Mouse (Mus musculus) intestine, embryonic 15.5 days (tissue): ENCODE results near the gene Dnajc4. TPM values are rescaled to one million over a fixed set of nuclear protein-coding genes. Genes with fewer than 3 reads are reported as not detected.

ENCODE experiments used
- ATAC-seq: fragments of 200-750 bp; cut with Nextera tagmentation; 2 replicates; pipeline ENCODE4 v1.8.0; 2017; ENCODE audit warnings: moderate TSS enrichment, moderate library complexity
- H3K27ac ChIP-seq: fragments of 300-500 bp; sonication (generic); 2 replicates; pipeline ENCODE4 v1.5.1; 2015; ENCODE audit warnings: mild to moderate bottlenecking, inconsistent platforms
- H3K27me3 ChIP-seq: fragments of 300-500 bp; sonication (generic); replicated peaks from 2 replicates; pipeline ENCODE4 v1.6.1; 2015; ENCODE audit warnings: inconsistent platforms
- H3K36me3 ChIP-seq: fragments of 300-500 bp; sonication (generic); 2 replicates; pipeline ENCODE4 v1.6.1; 2015; ENCODE audit warnings: inconsistent platforms
- H3K4me1 ChIP-seq: fragments of 300-500 bp; sonication (generic); replicated peaks from 2 replicates; pipeline ENCODE4 v1.6.1; 2015; ENCODE audit warnings: inconsistent platforms
- H3K4me2 ChIP-seq: fragments of 300-500 bp; sonication (generic); replicated peaks from 2 replicates; pipeline ENCODE4 v1.6.1; 2015; ENCODE audit warnings: mild to moderate bottlenecking, inconsistent platforms
- H3K4me3 ChIP-seq: fragments of 300-500 bp; sonication (generic); replicated peaks from 2 replicates; pipeline ENCODE4 v1.5.1; 2015; ENCODE audit warnings: inconsistent platforms
- H3K9ac ChIP-seq: fragments of 300-500 bp; sonication (generic); 2 replicates; pipeline ENCODE4 v1.6.1; 2015; ENCODE audit warnings: inconsistent platforms
- H3K9me3 ChIP-seq: fragments of 300-500 bp; sonication (generic); 2 replicates; pipeline ENCODE4 v1.6.1; 2016; ENCODE audit warnings: inconsistent platforms
- WGBS: fragments of 180-500 bp; shearing (Covaris S2); methylation state at CpG from one replicate; pipeline ENCODE4 v1.1.7; 2015; 5-methylcytosine and 5-hydroxymethylcytosine counted together
- polyA plus RNA-seq: library from polyadenylated mRNA; unstranded; fragments of >200 nt; fragmentation: Nextera tagmentation; extraction: Ambion mirVana; gene quantifications from 2 replicates; pipeline ENCODE4 v1.2.1, GENCODE M21; 2015

The Dnajc4 gene
- polyA plus RNA-seq, 1 experiment from 2014 or later: 22.7 TPM

DNA sequence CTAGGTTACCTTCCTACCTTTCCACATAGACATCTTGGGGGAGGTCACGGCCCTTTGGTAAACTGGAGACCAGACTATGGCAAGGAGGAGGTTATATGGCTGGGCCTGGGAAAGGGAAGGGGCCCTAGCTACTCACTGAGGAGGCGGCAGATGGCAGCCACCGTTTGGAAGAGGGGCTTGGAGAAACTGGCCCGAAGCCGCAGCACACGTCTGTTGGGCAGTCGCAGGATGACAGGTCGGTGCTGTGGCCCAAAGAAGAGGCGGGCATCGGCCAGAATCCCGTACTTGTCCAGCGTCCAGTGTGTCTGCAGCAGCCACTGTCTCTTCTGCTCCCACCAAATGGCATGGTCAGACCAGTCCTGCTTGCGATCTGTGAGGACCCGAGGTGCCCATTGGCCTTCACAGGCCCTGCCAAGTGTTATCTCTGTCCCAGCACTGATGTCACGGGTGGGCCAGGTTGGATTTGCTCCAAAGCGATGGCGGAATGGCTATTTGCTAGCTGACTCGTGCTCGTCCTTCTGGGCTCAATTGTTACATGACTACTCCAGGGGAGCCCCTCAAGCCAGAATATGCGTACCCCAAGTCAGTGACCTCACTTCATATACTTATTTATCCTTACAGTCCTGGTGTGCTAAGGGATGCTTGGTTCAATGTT is 22.2 kb upstream of the Dnajc4 start:
- WGBS: 92% methylated on average over 20 of the region's 20 CpGs
- no peak for ATAC-seq
- Histone ChIP-seq H3K36me3 (no peaks in the 10 kb centered on the region), H3K4me1 (no peaks in the 10 kb centered on the region), H3K27me3 (no peaks in the 10 kb centered on the region), H3K9ac (no peak overlapping the region), H3K27ac (no peak overlapping the region), H3K4me3 (no peak overlapping the region), H3K9me3 (no peaks in the 10 kb centered on the region), H3K4me2 (no peak overlapping the region)

- Histone ChIP-seq H3K27me3 (no peaks in the 10 kb centered on the region), H3K9me3 (no peaks in the 10 kb centered on the region), H3K9ac (no peak overlapping the region), H3K4me2 (no peak overlapping the region), H3K27ac (no peak overlapping the region), H3K36me3 (no peaks in the 10 kb centered on the region), H3K4me1 (no peaks in the 10 kb centered on the region), H3K4me3 (no peak overlapping the region)
- WGBS: 92% methylated on average over 9 of the region's 9 CpGs
- no peak for ATAC-seq
These were observed 21.6 kb upstream of the Dnajc4 start for GRCm38 (mm10) chr19:7013984-7014383.

GRCm38 (mm10) chr19:7012426-7012825 is 20.1 kb upstream of the Dnajc4 start:
- no peaks in the 10 kb centered on the region for H3K9me3 ChIP-seq
- H3K27ac ChIP-seq: no peak overlapping the region
- 70% methylated on average over 4 of the region's 4 CpGs for WGBS
- no peak overlapping the region; the same call in 1 of the 2 replicates for H3K9ac ChIP-seq
- no peak overlapping the region for H3K4me3 ChIP-seq
- H3K4me1 ChIP-seq: no peaks in the 10 kb centered on the region
- H3K4me2 ChIP-seq: no peak overlapping the region
- ATAC-seq: peak; percentile 36; the same call in 1 of the 2 replicates
- no peaks in the 10 kb centered on the region for H3K27me3 ChIP-seq
- H3K36me3 ChIP-seq: no peaks in the 10 kb centered on the region

DNA sequence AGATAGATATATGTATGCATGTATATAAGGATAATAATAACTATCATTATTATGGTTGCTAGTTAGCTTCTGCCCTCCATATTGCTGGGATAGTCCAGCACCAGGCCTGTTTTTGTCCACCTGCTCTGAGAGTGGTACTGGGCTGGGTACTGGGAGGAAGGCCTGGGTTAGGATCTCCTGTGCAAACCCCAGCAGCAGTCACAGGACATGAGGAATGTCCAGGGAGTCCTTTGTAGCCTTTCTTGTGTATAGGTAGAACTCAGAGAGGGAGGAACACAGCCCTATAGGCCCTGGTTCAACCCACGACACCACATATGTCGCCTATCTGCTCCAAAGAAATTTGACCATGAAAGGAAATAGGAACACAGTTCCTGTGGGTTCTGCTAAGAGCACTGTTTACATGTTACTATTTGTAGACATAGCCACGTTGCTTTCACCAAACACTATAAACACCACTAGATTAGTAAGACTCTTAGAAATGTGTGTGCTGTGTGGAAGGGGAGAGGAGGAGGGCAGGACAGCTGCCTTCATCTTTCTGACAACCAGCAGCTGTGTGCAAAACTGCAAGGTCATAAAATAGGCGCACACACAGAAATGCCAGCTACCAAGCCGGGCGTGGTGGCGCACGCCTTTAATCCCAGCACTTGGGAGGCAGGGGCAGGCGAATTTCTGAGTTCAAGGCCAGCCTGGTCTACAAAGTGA is 14.7 kb upstream of the Dnajc4 start:
- Histone ChIP-seq H3K27me3 (no peaks in the 10 kb centered on the region), H3K27ac (peak overlapping the region; percentile 73), H3K9ac (no peak overlapping the region), H3K4me2 (no peak overlapping the region), H3K36me3 (no peaks in the 10 kb centered on the region), H3K9me3 (no peaks in the 10 kb centered on the region), H3K4me3 (no peak overlapping the region), H3K4me1 (no peaks in the 10 kb centered on the region)
- 62% methylated on average over 9 of the region's 9 CpGs for WGBS
- peak; percentile 36; the same call in 1 of the 2 replicates for ATAC-seq

DNA sequence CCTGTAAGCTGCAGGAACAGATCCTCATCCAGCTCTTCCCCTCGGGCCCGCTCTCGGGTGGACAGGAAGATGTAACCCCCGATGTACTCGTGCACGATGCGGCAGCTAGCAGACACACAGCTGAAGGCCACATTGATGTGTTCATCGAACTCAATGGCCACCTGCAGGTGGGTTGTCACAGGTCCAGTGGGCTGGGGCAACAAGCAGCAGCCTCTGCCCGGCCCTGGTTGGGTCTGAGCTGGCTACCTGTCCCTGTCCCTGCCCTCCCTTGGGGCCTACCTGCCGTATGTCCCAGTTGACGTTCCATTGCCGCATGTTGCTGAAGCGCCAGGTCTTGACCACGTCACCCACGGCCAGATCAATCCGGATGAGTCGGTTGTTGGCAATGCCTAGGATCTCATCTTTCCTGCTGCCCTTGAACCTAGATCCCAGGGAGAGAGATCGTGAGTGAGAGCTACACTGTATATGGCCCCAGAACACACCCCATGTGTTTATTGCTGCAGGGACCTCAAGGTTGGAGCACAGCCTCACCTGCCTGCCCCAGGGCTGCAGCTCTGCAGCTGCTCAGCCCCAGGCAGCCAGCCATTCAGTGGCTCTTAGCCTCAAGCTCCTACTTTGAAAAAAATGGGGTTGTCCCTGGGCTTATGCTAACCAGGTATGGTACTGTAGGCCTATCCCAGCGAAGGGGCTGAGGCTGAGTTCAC is 7.1 kb upstream of the Dnajc4 start:
- Histone ChIP-seq H3K9me3 (no peaks in the 10 kb centered on the region), H3K27ac (no peak overlapping the region), H3K4me2 (no peak overlapping the region), H3K36me3 (0 out of 2 replicates have a peak, but pooled peaks cover 3% of the 10 kb centered on the region), H3K4me1 (peaks cover 25% of the 10 kb centered on the region), H3K4me3 (no peak overlapping the region), H3K27me3 (no peaks in the 10 kb centered on the region), H3K9ac (no peak overlapping the region)
- peak; percentile 64 for ATAC-seq
- WGBS: 90% methylated on average over 19 of the region's 19 CpGs

- Histone ChIP-seq H3K9me3 (no peaks in the 10 kb centered on the region), H3K4me3 (no peak overlapping the region), H3K4me1 (peaks cover 34% of the 10 kb centered on the region), H3K27me3 (no peaks in the 10 kb centered on the region), H3K4me2 (no peak overlapping the region), H3K9ac (no peak overlapping the region), H3K27ac (no peak overlapping the region), H3K36me3 (0 out of 2 replicates have a peak, but pooled peaks cover 3% of the 10 kb centered on the region)
- WGBS: 89% methylated on average over 9 of the region's 9 CpGs
- ATAC-seq: no peak
These were observed 5.4 kb upstream of the Dnajc4 start for GRCm38 (mm10) chr19:6997721-6998290.

DNA sequence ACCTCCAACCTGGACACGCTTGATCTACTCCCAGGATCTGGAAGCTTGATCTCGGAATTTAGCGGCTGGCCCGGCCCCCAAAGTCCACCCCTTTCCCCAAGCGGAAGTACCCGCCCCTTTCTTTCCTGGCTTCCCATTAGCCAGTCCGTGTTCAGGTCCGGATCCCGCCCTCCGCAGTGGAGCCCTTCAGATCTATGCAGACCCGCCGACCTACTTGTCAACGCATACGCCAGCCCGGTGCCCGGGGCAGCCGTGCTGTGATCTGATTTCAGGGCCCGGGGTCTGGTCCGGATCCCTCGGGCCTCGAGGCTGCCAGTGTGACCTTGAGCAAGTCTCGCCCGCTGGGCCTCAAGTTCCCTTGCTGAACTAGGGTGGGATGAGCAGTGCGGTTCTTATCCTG is 3.6 kb upstream of the Dnajc4 start, which contains the start of the genes Nudt22 and Trpt1:
Gene Nudt22 (minus strand): TSS at position 112 of the 400 bp plus-strand sequence.
Gene Trpt1 (plus strand): TSS at position 126 of the 400 bp plus-strand sequence.
- peak within 1 kb of the TSS; percentile 91 for H3K4me2 ChIP-seq
- WGBS: under 1% methylated on average over 24 of the region's 24 CpGs
- no peaks in the 10 kb centered on the region for H3K27me3 ChIP-seq
- H3K4me1 ChIP-seq: peaks cover 36% of the 10 kb centered on the region
- H3K36me3 ChIP-seq: 0 out of 2 replicates have a peak, but pooled peaks cover 3% of the 10 kb centered on the region
- H3K9ac ChIP-seq: peak within 1 kb of the TSS; percentile 75
- H3K9me3 ChIP-seq: no peaks in the 10 kb centered on the region
- peak; percentile 79 for ATAC-seq
- H3K27ac ChIP-seq: peak within 1 kb of the TSS; percentile 76
- peak within 1 kb of the TSS; percentile 64 for H3K4me3 ChIP-seq

- WGBS: 49% methylated on average over 20 of the region's 21 CpGs
- ATAC-seq: no peak
- Histone ChIP-seq H3K27ac (peak overlapping the region; percentile 46), H3K9ac (peak overlapping the region; percentile 75), H3K9me3 (no peaks in the 10 kb centered on the region), H3K36me3 (0 out of 2 replicates have a peak, but pooled peaks cover 3% of the 10 kb centered on the region), H3K4me3 (peak overlapping the region; percentile 64), H3K4me1 (peaks cover 36% of the 10 kb centered on the region), H3K27me3 (no peaks in the 10 kb centered on the region), H3K4me2 (peak overlapping the region; percentile 91)
These were observed 3.1 kb upstream of the Dnajc4 start for GRCm38 (mm10) chr19:6995255-6995991.

DNA sequence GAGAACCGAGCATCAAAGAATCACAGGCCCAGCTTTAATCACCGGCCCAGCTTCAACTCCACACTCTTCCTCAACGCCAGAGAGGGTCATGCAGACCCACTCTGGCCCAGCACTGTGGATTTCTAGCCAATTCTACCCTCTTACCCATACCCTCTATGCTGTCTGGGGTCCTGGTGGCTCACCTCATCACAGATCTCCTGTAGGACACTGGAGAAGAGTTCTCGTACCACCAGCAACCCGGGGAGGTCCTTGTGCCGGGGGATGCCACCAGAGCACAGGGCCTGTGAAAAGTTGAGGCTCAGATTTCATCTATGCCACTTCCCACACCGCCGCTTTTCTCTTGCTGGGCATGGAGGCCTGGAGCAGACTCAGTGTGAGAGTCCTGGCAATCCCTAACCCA is 2.1 kb upstream of the Dnajc4 start:
- H3K4me2 ChIP-seq: peak overlapping the region; percentile 91
- no peak overlapping the region for H3K27ac ChIP-seq
- 0 out of 2 replicates have a peak, but pooled peaks cover 2% of the 10 kb centered on the region for H3K36me3 ChIP-seq
- no peaks in the 10 kb centered on the region for H3K27me3 ChIP-seq
- peaks cover 36% of the 10 kb centered on the region for H3K4me1 ChIP-seq
- H3K9me3 ChIP-seq: no peaks in the 10 kb centered on the region
- 91% methylated on average over 8 of the region's 8 CpGs for WGBS
- ATAC-seq: no peak
- H3K9ac ChIP-seq: peak overlapping the region; percentile 75
- no peak overlapping the region for H3K4me3 ChIP-seq

- H3K4me1 ChIP-seq: peaks cover 36% of the 10 kb centered on the region
- ATAC-seq: no peak
- H3K4me2 ChIP-seq: no peak overlapping the region
- H3K9me3 ChIP-seq: no peaks in the 10 kb centered on the region
- H3K27ac ChIP-seq: no peak overlapping the region
- no peak overlapping the region for H3K4me3 ChIP-seq
- H3K36me3 ChIP-seq: no peaks in the 10 kb centered on the region
- WGBS: 82% methylated on average over 8 of the region's 8 CpGs
- H3K9ac ChIP-seq: no peak overlapping the region
- H3K27me3 ChIP-seq: no peaks in the 10 kb centered on the region
These were observed 1.6 kb upstream of the Dnajc4 start for GRCm38 (mm10) chr19:6994002-6994401.

DNA sequence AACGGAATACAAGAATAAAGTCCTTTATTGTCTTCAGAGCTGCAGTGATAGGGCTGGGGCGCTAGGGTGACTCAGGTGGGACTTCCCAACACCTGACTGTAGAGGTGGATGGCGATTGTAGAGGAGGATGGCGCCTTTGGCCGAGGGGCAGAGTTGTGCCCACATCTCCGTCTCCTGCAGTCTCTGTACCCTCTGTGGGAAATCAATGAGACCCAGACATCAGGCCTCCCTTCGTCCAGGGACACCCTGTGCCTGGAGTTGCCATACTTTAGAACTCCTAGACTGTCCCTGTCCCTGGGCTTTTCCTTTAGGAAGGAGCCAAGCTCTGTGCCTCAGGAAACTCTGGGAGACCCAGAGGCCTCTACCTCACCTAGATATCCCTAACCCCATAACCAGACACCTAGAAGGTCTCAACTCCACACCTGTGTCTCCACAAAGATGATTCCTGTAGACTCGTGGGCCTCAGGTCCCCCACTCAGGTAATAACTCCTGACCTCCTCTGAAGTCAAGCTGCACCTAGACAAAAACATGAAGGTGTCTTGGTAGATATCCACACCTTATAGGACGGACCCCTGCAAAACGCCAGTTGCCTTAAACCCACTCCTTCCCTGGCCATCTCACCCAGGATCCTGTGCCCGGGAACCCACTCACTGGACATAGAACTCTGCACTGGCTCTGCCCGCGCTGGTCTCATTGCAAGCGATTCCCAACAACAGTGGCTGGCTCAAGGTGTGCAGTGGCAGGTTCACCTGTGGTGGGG is 819 bp upstream of the Dnajc4 start:
- no peak for ATAC-seq
- Histone ChIP-seq H3K9ac (peak overlapping the region; percentile 65), H3K27ac (0 out of 2 replicates have a peak overlapping the region, but pooled peaks have one; percentile 33), H3K4me1 (peaks cover 37% of the 10 kb centered on the region), H3K9me3 (no peaks in the 10 kb centered on the region), H3K4me2 (peak overlapping the region; percentile 89), H3K27me3 (no peaks in the 10 kb centered on the region), H3K4me3 (peak overlapping the region; percentile 54), H3K36me3 (no peaks in the 10 kb centered on the region)
- WGBS: 62% methylated on average over 14 of the region's 14 CpGs
